Mouse (Mus musculus): ENCODE measurements around the gene Atxn10. TPM values are rescaled to one million over a fixed set of nuclear protein-coding genes. Genes with fewer than 3 reads are reported as not detected.

The Atxn10 gene
- 71.6 TPM for total RNA-seq (2023)

DNA sequence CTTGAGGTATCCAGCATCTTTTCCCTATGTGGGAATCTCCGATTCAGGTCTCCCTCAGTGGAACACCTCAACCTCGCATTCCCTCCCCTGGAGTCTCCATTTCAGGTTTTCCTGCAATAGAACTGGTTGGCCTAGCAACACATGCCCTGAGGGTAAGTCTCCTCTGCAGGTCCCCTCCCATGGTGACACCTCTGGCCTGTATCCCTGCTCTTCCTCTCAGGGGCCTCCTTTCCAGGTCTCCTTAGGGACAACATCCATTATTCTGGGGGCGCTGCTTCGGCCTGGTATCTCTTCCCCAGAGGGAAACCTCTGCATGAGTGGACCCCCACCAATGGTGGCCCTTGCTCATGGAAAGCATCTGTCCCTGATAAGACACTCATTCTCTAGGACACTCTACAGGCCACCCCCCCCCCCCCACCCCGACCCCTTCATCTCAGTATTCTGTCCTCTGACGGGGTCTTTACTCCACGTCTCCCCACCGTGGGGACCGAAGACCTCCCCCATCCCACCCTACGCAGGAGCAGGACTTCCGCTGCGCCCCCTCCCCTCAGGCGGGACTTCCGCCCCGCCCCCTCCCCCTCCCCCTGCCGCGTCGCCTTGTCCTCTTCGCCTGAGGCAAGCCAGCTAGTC, at the start of gene Atxn10:
TSS of gene Atxn10 (plus strand) at position 575 of the 630 bp plus-strand sequence.

DNA sequence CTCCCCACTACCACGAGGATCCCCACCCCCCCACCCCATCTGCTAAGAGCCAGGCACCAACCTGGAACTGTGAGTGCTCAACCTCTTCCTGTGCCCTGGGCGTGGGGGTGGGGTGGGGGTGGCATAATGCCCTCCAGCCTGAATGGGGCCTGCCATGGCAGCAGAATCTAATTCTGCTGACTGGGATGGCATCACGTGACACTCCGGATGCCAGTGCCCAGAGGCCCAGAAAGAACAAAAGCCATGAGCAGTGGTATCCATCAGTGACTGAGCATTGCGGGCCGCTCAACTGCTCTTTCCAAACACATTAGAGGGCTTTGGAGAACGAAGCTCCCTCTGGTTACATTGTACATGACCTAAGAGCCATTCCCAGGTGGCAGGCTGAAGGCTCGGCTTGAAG, 167.1 kb downstream of the Atxn10 start, which contains the start of gene 7530416G11Rik:
TSS of gene 7530416G11Rik (minus strand) at position 101 of the 400 bp plus-strand sequence.

Other genes with a start within 250 kb of the Atxn10 start
- not detected for gene Smc1b, start 204.3 kb upstream of the Atxn10 start, total RNA-seq (2023)
- not detected for gene Ribc2, start 204.2 kb upstream of the Atxn10 start, total RNA-seq (2023)
- gene Fbln1, start 130.3 kb upstream of the Atxn10 start, total RNA-seq (2023): 1.5 TPM
- gene 7530416G11Rik, start 167.0 kb downstream of the Atxn10 start, total RNA-seq (2023): not detected
- gene Wnt7b, start 246.2 kb downstream of the Atxn10 start, total RNA-seq (2023): not detected